Mouse (Mus musculus) forebrain, embryonic 11.5 days (tissue): ENCODE measurements around the gene Olfr611. TPM values are rescaled to one million over a fixed set of nuclear protein-coding genes. Genes with fewer than 3 reads are reported as not detected.

ENCODE experiments used
- polyA plus RNA-seq: library from polyadenylated mRNA; unstranded; fragments of >200 nt; fragmentation: Nextera tagmentation; extraction: Ambion mirVana; gene quantifications from 2 replicates; pipeline ENCODE4 v1.2.1, GENCODE M21; 2014

Gene Olfr611
- polyA plus RNA-seq, 1 experiment from 2014 or later = not detected

Other genes with a start within 250 kb of the Olfr611 start
- not detected in 2 replicates for gene Olfr596, start 215.2 kb downstream of the Olfr611 start, polyA plus RNA-seq
- gene Olfr597, start 204.5 kb downstream of the Olfr611 start, polyA plus RNA-seq = not detected in 2 replicates
- not detected in 2 replicates for gene Olfr598, start 197.3 kb downstream of the Olfr611 start, polyA plus RNA-seq
- gene Olfr599, start 184.9 kb downstream of the Olfr611 start, polyA plus RNA-seq = not detected in 2 replicates
- not detected in 2 replicates for gene Olfr600, start 171.2 kb downstream of the Olfr611 start, polyA plus RNA-seq
- not detected in 2 replicates for gene Olfr601, start 158.2 kb downstream of the Olfr611 start, polyA plus RNA-seq
- gene Olfr603, start 134.7 kb downstream of the Olfr611 start, polyA plus RNA-seq = not detected in 2 replicates
- not detected in 2 replicates for gene Usp17lc, start 105.8 kb downstream of the Olfr611 start, polyA plus RNA-seq
- not detected in 2 replicates for gene Olfr605, start 75.4 kb downstream of the Olfr611 start, polyA plus RNA-seq
- not detected in 2 replicates for gene Olfr606, start 71.8 kb downstream of the Olfr611 start, polyA plus RNA-seq
- not detected in 2 replicates for gene Olfr607, start 56.7 kb downstream of the Olfr611 start, polyA plus RNA-seq
- not detected in 2 replicates for gene Olfr608, start 51.0 kb downstream of the Olfr611 start, polyA plus RNA-seq
- gene Olfr609, start 22.8 kb downstream of the Olfr611 start, polyA plus RNA-seq = not detected in 2 replicates
- gene Olfr610, start 8.7 kb downstream of the Olfr611 start, polyA plus RNA-seq = not detected in 2 replicates
- gene Olfr612, start 21.9 kb upstream of the Olfr611 start, polyA plus RNA-seq = not detected in 2 replicates
- gene Olfr613, start 27.2 kb upstream of the Olfr611 start, polyA plus RNA-seq = not detected in 2 replicates
- not detected in 2 replicates for gene Olfr615, start 35.2 kb upstream of the Olfr611 start, polyA plus RNA-seq
- not detected in 2 replicates for gene Olfr616, start 48.3 kb upstream of the Olfr611 start, polyA plus RNA-seq
- gene Olfr617, start 52.2 kb upstream of the Olfr611 start, polyA plus RNA-seq = not detected in 2 replicates
- gene Olfr618, start 69.3 kb upstream of the Olfr611 start, polyA plus RNA-seq = not detected in 2 replicates
- gene Olfr619, start 79.7 kb upstream of the Olfr611 start, polyA plus RNA-seq = not detected in 2 replicates
- not detected in 2 replicates for gene Olfr620, start 91.7 kb upstream of the Olfr611 start, polyA plus RNA-seq
- not detected in 2 replicates for gene Olfr622, start 121.9 kb upstream of the Olfr611 start, polyA plus RNA-seq
- gene Olfr623, start 142.9 kb upstream of the Olfr611 start, polyA plus RNA-seq = not detected in 2 replicates
- not detected in 2 replicates for gene Olfr624, start 150.3 kb upstream of the Olfr611 start, polyA plus RNA-seq
- gene Olfr625-ps1, start 161.9 kb upstream of the Olfr611 start, polyA plus RNA-seq = not detected in 2 replicates
- not detected in 2 replicates for gene Olfr243, start 193.8 kb upstream of the Olfr611 start, polyA plus RNA-seq
- gene Olfr628, start 209.5 kb upstream of the Olfr611 start, polyA plus RNA-seq = not detected in 2 replicates
- gene Olfr629, start 224.1 kb upstream of the Olfr611 start, polyA plus RNA-seq = not detected in 2 replicates
- gene Olfr630, start 236.5 kb upstream of the Olfr611 start, polyA plus RNA-seq = not detected in 2 replicates